Mouse (Mus musculus): ENCODE measurements around the gene Slc41a2. TPM values are rescaled to one million over a fixed set of nuclear protein-coding genes. Genes with fewer than 3 reads are reported as not detected.
A peak's percentile ranks its signal among the peaks of the same experiment; 100 is the strongest.

The Slc41a2 gene
- polyA plus RNA-seq, 1 experiment from 2014 or later: 1.2 TPM

- Histone ChIP-seq H3K4me2 (replicated peaks; ENCODE audit: low read depth, low read length) (no peak overlapping the region), H3K9me3 (ENCODE audit: control insufficient read depth, low read depth, low read length) (no peaks in the 10 kb centered on the region), H3K27ac (ENCODE audit: low read length) (no peak overlapping the region), H3K4me3 (ENCODE audit: low read depth, low read length) (no peak overlapping the region), H3K9ac (replicated peaks; ENCODE audit: low read depth, low read length) (no peak overlapping the region), H3K27me3 (ENCODE audit: control insufficient read depth, insufficient read depth, low read length) (no peaks in the 10 kb centered on the region), H3K4me1 (ENCODE audit: control insufficient read depth, insufficient read depth, low read length) (no peaks in the 10 kb centered on the region), H3K36me3 (ENCODE audit: control insufficient read depth, insufficient read depth, low read length) (no peaks in the 10 kb centered on the region)
- no peak for ATAC-seq (ENCODE audit: insufficient number of reproducible peaks, insufficient read depth, low FRiP score, low read depth)
- 46% methylated on average over 7 of the region's 7 CpGs for WGBS
Observed at GRCm38 (mm10) chr10:83345693-83346358, 8.1 kb upstream of the Slc41a2 start.

- Histone ChIP-seq H3K27me3 (ENCODE audit: control insufficient read depth, insufficient read depth, low read length) (no peaks in the 10 kb centered on the region), H3K4me1 (ENCODE audit: control insufficient read depth, insufficient read depth, low read length) (no peaks in the 10 kb centered on the region), H3K4me3 (ENCODE audit: low read depth, low read length) (no peak overlapping the region), H3K9ac (replicated peaks; ENCODE audit: low read depth, low read length) (no peak overlapping the region), H3K4me2 (replicated peaks; ENCODE audit: low read depth, low read length) (no peak overlapping the region), H3K27ac (ENCODE audit: low read length) (no peak overlapping the region), H3K9me3 (ENCODE audit: control insufficient read depth, low read depth, low read length) (no peaks in the 10 kb centered on the region), H3K36me3 (ENCODE audit: control insufficient read depth, insufficient read depth, low read length) (no peaks in the 10 kb centered on the region)
- 26% methylated on average over 2 of the region's 2 CpGs for WGBS
- ATAC-seq (ENCODE audit: insufficient number of reproducible peaks, insufficient read depth, low FRiP score, low read depth): no peak
Observed at GRCm38 (mm10) chr10:83343828-83344685, 6.4 kb upstream of the Slc41a2 start.

- no peaks in the 10 kb centered on the region for H3K27me3 ChIP-seq (ENCODE audit: control insufficient read depth, insufficient read depth, low read length)
- no peak overlapping the region for H3K4me2 ChIP-seq (replicated peaks; ENCODE audit: low read depth, low read length)
- no peaks in the 10 kb centered on the region for H3K9me3 ChIP-seq (ENCODE audit: control insufficient read depth, low read depth, low read length)
- 84% methylated on average over 5 of the region's 5 CpGs for WGBS
- no peaks in the 10 kb centered on the region for H3K4me1 ChIP-seq (ENCODE audit: control insufficient read depth, insufficient read depth, low read length)
- H3K9ac ChIP-seq (replicated peaks; ENCODE audit: low read depth, low read length): no peak overlapping the region
- no peak overlapping the region for H3K4me3 ChIP-seq (ENCODE audit: low read depth, low read length)
- no peak for ATAC-seq (ENCODE audit: insufficient number of reproducible peaks, insufficient read depth, low FRiP score, low read depth)
- no peaks in the 10 kb centered on the region for H3K36me3 ChIP-seq (ENCODE audit: control insufficient read depth, insufficient read depth, low read length)
- H3K27ac ChIP-seq (ENCODE audit: low read length): no peak overlapping the region
Observed at GRCm38 (mm10) chr10:83343171-83343570, 5.5 kb upstream of the Slc41a2 start.

- Histone ChIP-seq H3K27me3 (ENCODE audit: control insufficient read depth, insufficient read depth, low read length) (peaks cover 10% of the 10 kb centered on the region; the same call in 1 of the 2 replicates), H3K4me2 (replicated peaks; ENCODE audit: low read depth, low read length) (no peak overlapping the region), H3K9me3 (ENCODE audit: control insufficient read depth, low read depth, low read length) (no peaks in the 10 kb centered on the region), H3K4me1 (ENCODE audit: control insufficient read depth, insufficient read depth, low read length) (no peaks in the 10 kb centered on the region), H3K27ac (ENCODE audit: low read length) (no peak overlapping the region), H3K36me3 (ENCODE audit: control insufficient read depth, insufficient read depth, low read length) (no peaks in the 10 kb centered on the region), H3K9ac (replicated peaks; ENCODE audit: low read depth, low read length) (no peak overlapping the region), H3K4me3 (ENCODE audit: low read depth, low read length) (no peak overlapping the region)
- no peak for ATAC-seq (ENCODE audit: insufficient number of reproducible peaks, insufficient read depth, low FRiP score, low read depth)
- WGBS: 27% methylated on average over 2 of the region's 2 CpGs
Observed at GRCm38 (mm10) chr10:83341226-83341625, 3.5 kb upstream of the Slc41a2 start.

GRCm38 (mm10) chr10:83337971-83338598 is 403 bp upstream of the Slc41a2 start:
- Histone ChIP-seq H3K27me3 (ENCODE audit: control insufficient read depth, insufficient read depth, low read length) (peaks cover 20% of the 10 kb centered on the region), H3K36me3 (ENCODE audit: control insufficient read depth, insufficient read depth, low read length) (no peaks in the 10 kb centered on the region), H3K9ac (replicated peaks; ENCODE audit: low read depth, low read length) (no peak overlapping the region), H3K4me2 (replicated peaks; ENCODE audit: low read depth, low read length) (peak overlapping the region; percentile 97), H3K9me3 (ENCODE audit: control insufficient read depth, low read depth, low read length) (no peaks in the 10 kb centered on the region), H3K4me3 (ENCODE audit: low read depth, low read length) (peak overlapping the region; percentile 55), H3K27ac (ENCODE audit: low read length) (no peak overlapping the region), H3K4me1 (ENCODE audit: control insufficient read depth, insufficient read depth, low read length) (no peaks in the 10 kb centered on the region)
- WGBS: 46% methylated on average over 8 of the region's 9 CpGs
- no peak for ATAC-seq (ENCODE audit: insufficient number of reproducible peaks, insufficient read depth, low FRiP score, low read depth)

- no peaks in the 10 kb centered on the region for H3K36me3 ChIP-seq (ENCODE audit: control insufficient read depth, insufficient read depth, low read length)
- H3K4me3 ChIP-seq (ENCODE audit: low read depth, low read length): no peak overlapping the region
- 46% methylated on average over 7 of the region's 7 CpGs for WGBS
- H3K9me3 ChIP-seq (ENCODE audit: control insufficient read depth, low read depth, low read length): no peaks in the 10 kb centered on the region
- no peak overlapping the region for H3K9ac ChIP-seq (replicated peaks; ENCODE audit: low read depth, low read length)
- H3K27ac ChIP-seq (ENCODE audit: low read length): no peak overlapping the region
- H3K4me2 ChIP-seq (replicated peaks; ENCODE audit: low read depth, low read length): no peak overlapping the region
- ATAC-seq (ENCODE audit: insufficient number of reproducible peaks, insufficient read depth, low FRiP score, low read depth): no peak
- H3K4me1 ChIP-seq (ENCODE audit: control insufficient read depth, insufficient read depth, low read length): no peaks in the 10 kb centered on the region
- peaks cover 20% of the 10 kb centered on the region for H3K27me3 ChIP-seq (ENCODE audit: control insufficient read depth, insufficient read depth, low read length)
Observed at GRCm38 (mm10) chr10:83336336-83336735, 1.3 kb downstream of the Slc41a2 start.

GRCm38 (mm10) chr10:83332581-83332980 is 5.1 kb downstream of the Slc41a2 start:
- H3K9me3 ChIP-seq (ENCODE audit: control insufficient read depth, low read depth, low read length): no peaks in the 10 kb centered on the region
- H3K4me1 ChIP-seq (ENCODE audit: control insufficient read depth, insufficient read depth, low read length): no peaks in the 10 kb centered on the region
- H3K27ac ChIP-seq (ENCODE audit: low read length): no peak overlapping the region
- H3K36me3 ChIP-seq (ENCODE audit: control insufficient read depth, insufficient read depth, low read length): no peaks in the 10 kb centered on the region
- peaks cover 17% of the 10 kb centered on the region for H3K27me3 ChIP-seq (ENCODE audit: control insufficient read depth, insufficient read depth, low read length)
- WGBS: 78% methylated on average over 11 of the region's 11 CpGs
- H3K4me3 ChIP-seq (ENCODE audit: low read depth, low read length): no peak overlapping the region
- H3K9ac ChIP-seq (replicated peaks; ENCODE audit: low read depth, low read length): no peak overlapping the region
- H3K4me2 ChIP-seq (replicated peaks; ENCODE audit: low read depth, low read length): no peak overlapping the region
- ATAC-seq (ENCODE audit: insufficient number of reproducible peaks, insufficient read depth, low FRiP score, low read depth): no peak

GRCm38 (mm10) chr10:83331811-83332210 is 5.9 kb downstream of the Slc41a2 start:
- Histone ChIP-seq H3K36me3 (ENCODE audit: control insufficient read depth, insufficient read depth, low read length) (no peaks in the 10 kb centered on the region), H3K27ac (ENCODE audit: low read length) (no peak overlapping the region), H3K27me3 (ENCODE audit: control insufficient read depth, insufficient read depth, low read length) (peaks cover 10% of the 10 kb centered on the region), H3K9ac (replicated peaks; ENCODE audit: low read depth, low read length) (no peak overlapping the region), H3K4me1 (ENCODE audit: control insufficient read depth, insufficient read depth, low read length) (no peaks in the 10 kb centered on the region), H3K9me3 (ENCODE audit: control insufficient read depth, low read depth, low read length) (no peaks in the 10 kb centered on the region), H3K4me3 (ENCODE audit: low read depth, low read length) (no peak overlapping the region), H3K4me2 (replicated peaks; ENCODE audit: low read depth, low read length) (no peak overlapping the region)
- 87% methylated on average over 5 of the region's 5 CpGs for WGBS
- ATAC-seq (ENCODE audit: insufficient number of reproducible peaks, insufficient read depth, low FRiP score, low read depth): no peak
